Mouse (Mus musculus) lung, embryonic 16.5 days (tissue): Measurements from ENCODE around the gene Cox6b2. TPM values are rescaled to one million over a fixed set of nuclear protein-coding genes. Genes with fewer than 3 reads are reported as not detected.

Experiments used
- ATAC-seq: fragments of 200-750 bp; cut with Nextera tagmentation; 2 replicates; pipeline ENCODE4 v1.8.0; 2017; ENCODE audit warnings: low read depth, mild to moderate bottlenecking, moderate library complexity
- H3K27ac ChIP-seq: fragments of 300-500 bp; sonication (generic); 2 replicates; pipeline ENCODE4 v1.5.1; 2014; ENCODE audit warnings: mild to moderate bottlenecking, control low read depth, low read length
- H3K27me3 ChIP-seq: fragments of 300-500 bp; sonication (generic); 2 replicates; pipeline ENCODE4 v1.6.1; 2014; ENCODE audit warnings: low read depth, low read length, mixed read lengths; ENCODE audit not compliant: control insufficient read depth, insufficient read depth
- H3K36me3 ChIP-seq: fragments of 300-500 bp; sonication (generic); 2 replicates; pipeline ENCODE4 v1.6.1; 2014; ENCODE audit warnings: low read length; ENCODE audit not compliant: control insufficient read depth, insufficient read depth
- H3K4me1 ChIP-seq: fragments of 300-500 bp; sonication (generic); replicated peaks from 2 replicates; pipeline ENCODE4 v1.6.1; 2014; ENCODE audit warnings: low read length, mixed read lengths; ENCODE audit not compliant: control insufficient read depth, insufficient read depth
- H3K4me2 ChIP-seq: fragments of 300-500 bp; sonication (generic); 2 replicates; pipeline ENCODE4 v1.6.1; 2014; ENCODE audit warnings: low read depth, low read length, control low read depth
- H3K4me3 ChIP-seq: fragments of 300-500 bp; sonication (generic); 2 replicates; pipeline ENCODE4 v1.5.1; 2014; ENCODE audit warnings: mild to moderate bottlenecking, low read length, control low read depth
- H3K9ac ChIP-seq: fragments of 300-500 bp; sonication (generic); 2 replicates; pipeline ENCODE4 v1.6.1; 2014; ENCODE audit warnings: low read length, control low read depth
- H3K9me3 ChIP-seq: fragments of 300-500 bp; sonication (generic); 2 replicates; pipeline ENCODE4 v1.6.1; 2016; ENCODE audit warnings: low read length; ENCODE audit not compliant: control insufficient read depth
- WGBS: fragments of 180-500 bp; shearing (Covaris S2); extraction: QIAGEN DNeasy Blood & Tissue Kit; methylation state at CpG from one replicate; pipeline ENCODE4 v1.1.7; 2014; 5-methylcytosine and 5-hydroxymethylcytosine counted together
- polyA plus RNA-seq: library from polyadenylated mRNA; unstranded; fragments of >200 nt; fragmentation: Nextera tagmentation; extraction: Ambion mirVana; gene quantifications from 2 replicates; pipeline ENCODE4 v1.2.1, GENCODE M21; 2015

The Cox6b2 gene
- polyA plus RNA-seq, 1 experiment from 2014 or later: 77.9 TPM

- WGBS: 2% methylated on average over 59 of the region's 64 CpGs
- Histone ChIP-seq H3K9ac (peak overlapping the region; percentile 83), H3K4me3 (peak overlapping the region; percentile 64), H3K4me1 (peaks cover 2% of the 10 kb centered on the region), H3K27me3 (no peaks in the 10 kb centered on the region), H3K4me2 (peak overlapping the region; percentile 86), H3K9me3 (no peaks in the 10 kb centered on the region), H3K27ac (peak overlapping the region; percentile 82), H3K36me3 (no peaks in the 10 kb centered on the region)
- peak; percentile 53 for ATAC-seq
Observed at GRCm38 (mm10) chr7:4788499-4789435, 35.9 kb upstream of the Cox6b2 start.

- WGBS: 73% methylated on average over 14 of the region's 14 CpGs
Observed at GRCm38 (mm10) chr7:4783667-4784268, 30.9 kb upstream of the Cox6b2 start.

GRCm38 (mm10) chr7:4782759-4783158 is 29.9 kb upstream of the Cox6b2 start, which contains the start of the genes Il11 and Tmem190:
TSS of gene Il11 (minus strand) at chr7:4782859.
TSS of gene Tmem190 (plus strand) at chr7:4782937.
- Histone ChIP-seq H3K27me3 (peaks cover 13% of the 10 kb centered on the region), H3K4me3 (no peak within 1 kb of the TSS), H3K4me2 (no peak within 1 kb of the TSS), H3K36me3 (no peaks in the 10 kb centered on the region), H3K27ac (no peak within 1 kb of the TSS), H3K9me3 (no peaks in the 10 kb centered on the region), H3K9ac (no peak within 1 kb of the TSS), H3K4me1 (no peaks in the 10 kb centered on the region; the same call in 1 of the 2 replicates)
- WGBS: 76% methylated on average over 2 of the region's 2 CpGs
- ATAC-seq: no peak

More at GRCm38 (mm10) chr7:4783667-4784268, 30.9 kb upstream of the Cox6b2 start:
- H3K27me3 ChIP-seq: peaks cover 3% of the 10 kb centered on the region; the same call in 1 of the 2 replicates
- H3K9me3 ChIP-seq: no peaks in the 10 kb centered on the region
- no peak overlapping the region for H3K4me3 ChIP-seq
- no peaks in the 10 kb centered on the region; the same call in none of the 2 replicates for H3K4me1 ChIP-seq
- H3K36me3 ChIP-seq: no peaks in the 10 kb centered on the region
- H3K27ac ChIP-seq: no peak overlapping the region
- H3K9ac ChIP-seq: no peak overlapping the region
- no peak for ATAC-seq
- H3K4me2 ChIP-seq: no peak overlapping the region

- no peak overlapping the region for H3K4me2 ChIP-seq
- 41% methylated on average over 3 of the region's 3 CpGs for WGBS
- H3K9ac ChIP-seq: no peak overlapping the region
- H3K4me1 ChIP-seq: peaks cover 1% of the 10 kb centered on the region; the same call in 1 of the 2 replicates
- no peak overlapping the region for H3K4me3 ChIP-seq
- H3K36me3 ChIP-seq: no peaks in the 10 kb centered on the region
- no peak for ATAC-seq
- H3K27ac ChIP-seq: no peak overlapping the region
- H3K27me3 ChIP-seq: peaks cover 20% of the 10 kb centered on the region
- H3K9me3 ChIP-seq: no peaks in the 10 kb centered on the region
Observed at GRCm38 (mm10) chr7:4782130-4782529, 29.2 kb upstream of the Cox6b2 start.

GRCm38 (mm10) chr7:4779921-4780320 is 27.0 kb upstream of the Cox6b2 start:
- no peaks in the 10 kb centered on the region for H3K9me3 ChIP-seq
- no peak overlapping the region for H3K27ac ChIP-seq
- no peak overlapping the region for H3K4me2 ChIP-seq
- no peak overlapping the region for H3K4me3 ChIP-seq
- H3K9ac ChIP-seq: no peak overlapping the region
- no peak for ATAC-seq
- peaks cover 5% of the 10 kb centered on the region for H3K4me1 ChIP-seq
- peaks cover 38% of the 10 kb centered on the region for H3K27me3 ChIP-seq
- no peaks in the 10 kb centered on the region for H3K36me3 ChIP-seq
- 31% methylated on average over 5 of the region's 5 CpGs for WGBS

GRCm38 (mm10) chr7:4777851-4778637 is 25.1 kb upstream of the Cox6b2 start:
- Histone ChIP-seq H3K9ac (no peak overlapping the region), H3K9me3 (no peaks in the 10 kb centered on the region), H3K27ac (no peak overlapping the region), H3K4me3 (no peak overlapping the region), H3K36me3 (no peaks in the 10 kb centered on the region), H3K4me1 (peaks cover 5% of the 10 kb centered on the region), H3K27me3 (peaks cover 41% of the 10 kb centered on the region), H3K4me2 (no peak overlapping the region)
- ATAC-seq: no peak
- WGBS: 6% methylated on average over 17 of the region's 20 CpGs

GRCm38 (mm10) chr7:4776861-4777830 is 24.3 kb upstream of the Cox6b2 start:
- Histone ChIP-seq H3K9ac (peak overlapping the region; percentile 45), H3K4me2 (peak overlapping the region; percentile 61), H3K4me1 (peaks cover 5% of the 10 kb centered on the region), H3K9me3 (no peaks in the 10 kb centered on the region), H3K36me3 (no peaks in the 10 kb centered on the region), H3K27ac (no peak overlapping the region), H3K27me3 (peaks cover 41% of the 10 kb centered on the region), H3K4me3 (peak overlapping the region; percentile 44)
- WGBS: 1% methylated on average over 32 of the region's 56 CpGs
- peak; percentile 68 for ATAC-seq

- Histone ChIP-seq H3K36me3 (no peaks in the 10 kb centered on the region), H3K27ac (no peak overlapping the region), H3K4me3 (no peak overlapping the region), H3K4me1 (peaks cover 5% of the 10 kb centered on the region), H3K9ac (no peak overlapping the region; the same call in 1 of the 2 replicates), H3K27me3 (peaks cover 41% of the 10 kb centered on the region), H3K9me3 (no peaks in the 10 kb centered on the region), H3K4me2 (no peak overlapping the region)
- whole genome bisulfite sequencing: 48% methylated on average over 10 of the region's 10 CpGs
- no peak for ATAC-seq
Observed at GRCm38 (mm10) chr7:4776131-4776530, 23.2 kb upstream of the Cox6b2 start.
